Mouse (Mus musculus) gastrocnemius, adult 2 months (tissue): ENCODE measurements around the gene Vps4b. TPM values are rescaled to one million over a fixed set of nuclear protein-coding genes. Genes with fewer than 3 reads are reported as not detected.

Experiments
- DNase-seq: peaks from one replicate; pipeline ENCODE4 v3.0.0; 2022
- H3K27ac ChIP-seq: fragments of 200-600 bp; 2 replicates; pipeline ENCODE4 v1.8.1; 2022; ENCODE audit warnings: mild to moderate bottlenecking
- H3K4me3 ChIP-seq: fragments of 200-600 bp; 2 replicates; pipeline ENCODE4 v1.8.1; 2022; ENCODE audit warnings: mild to moderate bottlenecking, moderate library complexity
- CTCF ChIP-seq: fragments of 200-600 bp; IDR thresholded peaks from 2 replicates; pipeline ENCODE4 v1.8.1; 2022; ENCODE audit warnings: antibody characterized with exemption, mild to moderate bottlenecking, moderate library complexity
- intact Hi-C: fragments of 180-260 bp; cut with DNase I; formaldehyde crosslinking; loops from one replicate; pipeline ENCODE4 v1.15.1; 2025
- total RNA-seq, 2 experiments: library from RNA; stranded (reverse); gene quantifications; 2 replicates each; pipeline ENCODE4 v1.2.3; 2021

Gene Vps4b
- total RNA-seq, 2 experiments from 2014 or later = 18.5 to 20.2 TPM

DNA sequence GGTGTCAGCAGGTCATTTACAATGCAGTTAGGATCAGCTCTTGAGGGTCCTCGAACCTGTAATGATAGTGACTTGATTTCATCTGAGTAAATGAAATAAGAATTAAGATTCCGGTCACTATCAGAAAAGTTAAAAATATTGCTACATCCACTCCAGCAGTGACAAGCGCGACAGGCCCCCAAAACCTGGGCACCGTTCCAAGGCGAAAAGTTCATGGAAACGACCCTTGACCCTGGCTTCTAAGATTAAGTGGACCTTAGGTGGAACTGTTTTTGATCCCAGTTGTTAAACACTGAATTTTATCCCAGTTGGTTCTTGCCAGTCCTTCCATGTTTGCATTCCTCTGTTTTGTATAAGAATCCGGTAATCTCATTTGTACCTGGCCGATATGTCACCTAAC lies 22.4 kb downstream of the Vps4b start:
- DNase-seq = no peak
- intact Hi-C loops = no loop called here
- no peak for TF ChIP-seq CTCF
- H3K27ac ChIP-seq = no peak overlapping the region
- no peak overlapping the region for H3K4me3 ChIP-seq

DNA sequence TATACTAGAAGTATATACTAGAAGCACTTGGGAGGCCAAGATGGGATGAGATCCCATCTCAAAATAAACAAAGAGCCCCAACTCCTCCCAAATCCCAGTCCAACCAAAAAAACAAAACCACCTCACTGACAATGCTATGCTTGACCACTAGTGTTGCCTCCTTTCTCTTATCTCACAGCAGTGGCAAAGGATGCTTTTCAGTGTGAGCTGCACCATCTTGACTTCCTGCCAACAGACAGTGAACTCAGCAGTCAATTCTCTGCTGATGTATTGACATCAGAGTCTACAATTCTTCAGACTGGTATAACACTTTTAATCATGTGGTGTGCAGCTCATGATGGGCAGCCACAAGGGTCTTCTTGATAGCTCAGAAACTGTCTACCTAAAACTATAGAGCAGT lies 27.8 kb downstream of the Vps4b start:
- H3K4me3 ChIP-seq = no peak overlapping the region
- no peak for TF ChIP-seq CTCF
- H3K27ac ChIP-seq = no peak overlapping the region
- DNase-seq = no peak
- intact Hi-C loops = no loop called here

DNA sequence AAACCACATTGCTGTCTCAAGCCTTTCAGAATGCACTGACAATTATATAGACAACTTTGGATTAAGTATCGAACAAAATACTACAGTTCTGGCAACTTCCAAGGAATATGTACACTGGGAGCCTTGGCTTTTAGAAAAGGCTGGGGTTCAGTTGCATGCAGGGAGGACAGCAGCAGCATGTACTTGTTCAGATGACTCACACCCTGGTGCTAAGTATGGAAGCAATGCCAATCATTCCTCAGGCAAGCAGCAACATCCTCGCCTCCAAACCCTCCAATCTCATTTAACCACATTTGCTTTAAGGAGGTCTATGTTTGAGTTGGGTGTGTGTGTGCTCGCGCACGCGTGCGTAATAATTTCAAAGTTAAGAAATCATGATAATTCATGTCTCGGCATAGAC lies 30.8 kb downstream of the Vps4b start:
- H3K4me3 ChIP-seq = no peak overlapping the region
- no peak for DNase-seq
- intact Hi-C loops = no loop called here
- no peak overlapping the region for H3K27ac ChIP-seq
- TF ChIP-seq CTCF = no peak

DNA sequence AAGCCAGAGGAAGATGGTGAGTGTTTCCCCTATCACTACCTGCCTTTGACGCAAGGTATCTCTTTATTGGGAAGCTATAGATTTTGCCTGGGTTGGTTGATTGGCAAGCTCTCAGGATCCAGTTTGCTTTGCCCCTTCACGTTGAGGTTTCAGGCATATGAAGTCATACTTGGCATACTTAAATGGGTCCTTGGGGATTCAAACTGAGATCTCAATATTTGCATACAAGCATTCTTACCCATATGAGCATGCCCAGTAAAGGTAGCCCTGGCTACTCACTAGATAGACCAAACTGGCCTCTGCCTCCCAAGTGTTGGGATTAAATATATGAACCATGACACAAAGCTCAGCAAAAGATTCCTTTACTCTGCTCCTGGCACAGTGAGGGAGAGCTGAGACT lies 31.7 kb downstream of the Vps4b start:
- H3K4me3 ChIP-seq = no peak overlapping the region
- intact Hi-C loops = no loop called here
- TF ChIP-seq CTCF = no peak
- no peak overlapping the region for H3K27ac ChIP-seq
- no peak for DNase-seq

DNA sequence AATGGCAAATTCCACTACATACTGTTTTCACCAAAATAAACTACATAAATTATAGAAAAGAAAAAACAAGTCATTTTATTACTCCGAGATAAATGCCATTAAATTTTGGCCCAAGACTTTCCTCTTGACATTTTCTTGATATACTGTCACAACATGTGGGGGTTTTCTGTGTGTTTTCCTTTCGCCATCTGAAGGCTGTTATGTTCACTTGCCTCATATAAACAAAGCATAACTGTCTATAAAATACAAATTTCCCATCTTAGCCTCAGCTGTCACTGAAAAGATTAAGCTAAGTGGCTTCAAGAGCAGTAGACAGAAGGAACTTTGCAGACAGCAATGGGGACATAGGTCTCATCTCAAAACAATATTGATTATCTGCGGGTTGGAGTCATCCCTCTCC lies 32.2 kb downstream of the Vps4b start:
- intact Hi-C loops = no loop called here
- no peak for TF ChIP-seq CTCF
- DNase-seq = no peak
- Histone ChIP-seq H3K27ac (no peak overlapping the region), H3K4me3 (no peak overlapping the region)

DNA sequence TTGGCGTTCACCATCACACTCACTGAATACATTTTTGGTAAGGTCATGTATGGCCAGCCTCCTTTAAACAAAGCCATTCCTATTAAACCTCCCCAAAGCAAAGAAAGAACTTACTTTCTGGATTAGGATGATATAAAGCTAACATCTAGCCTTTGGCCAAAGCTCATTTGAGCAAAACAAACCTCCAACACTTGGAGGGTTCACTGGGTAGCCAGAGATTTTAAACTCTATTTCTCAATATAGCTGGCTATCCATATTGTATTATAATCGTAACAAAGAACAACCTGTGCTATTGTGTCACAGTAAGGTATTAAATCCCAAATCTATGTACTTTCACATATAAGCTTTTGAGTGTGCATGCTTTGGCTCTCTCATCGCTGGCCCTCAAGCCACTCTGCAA lies 35.8 kb downstream of the Vps4b start:
- no peak for TF ChIP-seq CTCF
- intact Hi-C loops = loop anchor here (1.0 kb wide), 1 partner anchor 36 kb away; the partner anchor contains the start of gene Vps4b
- no peak overlapping the region for H3K27ac ChIP-seq
- no peak for DNase-seq
- H3K4me3 ChIP-seq = no peak overlapping the region

DNA sequence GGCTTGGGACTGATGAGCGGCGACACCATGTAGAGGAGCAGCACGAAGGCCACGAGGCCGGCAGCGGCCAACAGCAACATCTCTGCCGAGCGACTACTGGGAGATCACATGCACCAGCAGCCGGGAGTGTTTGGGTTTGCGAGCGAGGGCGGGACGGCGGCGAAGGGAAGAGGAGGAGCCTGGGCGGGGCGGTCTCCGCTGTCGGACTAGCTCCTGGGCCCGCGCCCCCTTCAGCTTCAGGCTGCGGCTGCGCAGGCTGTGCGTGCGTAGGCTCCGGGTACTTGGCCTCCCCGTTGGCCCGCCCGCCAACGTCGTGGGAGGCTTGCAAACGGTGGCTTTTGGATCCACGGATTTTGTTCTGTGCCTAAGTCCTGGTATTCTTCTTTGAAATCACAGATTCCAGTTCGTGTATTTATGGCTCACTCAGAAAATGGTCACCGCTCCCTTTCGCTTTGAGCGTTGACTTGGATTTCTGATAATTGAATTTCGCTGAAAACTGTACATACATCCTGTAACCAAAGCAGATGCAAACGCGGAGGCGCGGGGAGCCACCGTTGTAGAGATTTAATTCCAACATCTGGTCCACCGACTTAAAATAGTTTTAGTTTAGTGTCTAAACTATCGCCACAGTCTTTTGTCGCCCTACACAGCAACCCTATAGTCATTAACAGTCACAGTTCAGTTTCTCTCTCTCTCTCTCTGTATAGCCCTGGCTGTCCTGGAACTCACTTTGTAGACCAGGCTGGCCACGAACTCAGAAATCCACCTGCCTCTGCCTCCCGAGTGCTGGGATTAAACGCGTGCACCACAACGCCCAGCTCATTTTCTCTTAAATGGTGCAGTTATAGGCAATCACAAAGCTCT lies 36.7 kb downstream of the Vps4b start, which contains the start of gene Kdsr:
Kdsr (minus strand) TSS at position 156 of the 864 bp plus-strand sequence.
- intact Hi-C loops = loop anchor here (1.0 kb wide), 1 partner anchor 36 kb away; the partner anchor contains the start of gene Vps4b

DNA sequence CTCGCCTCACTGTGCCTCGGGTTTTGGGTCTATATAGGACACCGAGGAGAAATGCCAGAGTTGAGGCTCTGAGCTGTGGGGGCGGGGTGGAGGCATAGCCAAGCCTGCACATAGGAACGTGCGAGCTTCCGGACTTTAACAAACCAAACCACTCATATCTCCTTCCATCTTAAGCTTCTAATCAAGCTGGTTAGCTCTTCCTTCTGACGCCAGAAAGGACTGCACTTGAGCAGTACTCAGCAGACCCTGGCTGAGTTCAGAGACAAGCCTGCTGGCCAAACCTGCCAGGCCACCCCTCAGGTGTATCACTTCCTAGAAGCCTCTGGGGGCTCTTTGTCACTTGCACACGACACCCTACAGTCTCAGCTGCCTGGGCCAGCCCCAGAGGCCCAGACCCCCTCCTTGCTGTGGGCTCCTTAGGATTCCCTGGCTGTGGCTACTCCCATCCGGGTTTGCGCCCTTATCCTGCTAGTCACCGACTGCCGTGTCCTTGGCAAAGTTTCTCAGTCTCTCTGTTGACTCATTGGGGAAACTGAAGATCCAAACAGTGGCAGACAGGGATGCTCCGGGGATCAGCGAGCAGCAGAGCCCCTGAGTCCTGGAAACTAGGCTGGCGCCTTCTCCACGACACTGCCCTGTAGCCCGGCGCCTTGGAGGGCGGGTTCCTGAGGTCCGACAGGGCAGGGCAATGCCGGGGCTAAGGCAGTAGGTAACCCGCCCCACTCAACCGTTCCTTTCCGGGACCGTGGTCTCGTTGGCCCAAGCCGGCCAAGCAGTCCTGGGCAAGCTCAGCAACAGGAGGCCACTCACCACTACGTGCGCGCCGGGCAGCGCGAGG lies 37.6 kb downstream of the Vps4b start:
- intact Hi-C loops = no loop called here
- no peak for TF ChIP-seq CTCF
- Histone ChIP-seq H3K4me3 (peak overlapping the region; percentile 91), H3K27ac (peak overlapping the region; percentile 96)
- DNase-seq = peak; percentile 27

More for the DNA sequence above, 36.7 kb downstream of the Vps4b start, which contains the start of gene Kdsr:
- peak; percentile 99 for DNase-seq
- Histone ChIP-seq H3K4me3 (peak within 1 kb of the TSS; percentile 91), H3K27ac (peak within 1 kb of the TSS; percentile 96)
- no peak for TF ChIP-seq CTCF

DNA sequence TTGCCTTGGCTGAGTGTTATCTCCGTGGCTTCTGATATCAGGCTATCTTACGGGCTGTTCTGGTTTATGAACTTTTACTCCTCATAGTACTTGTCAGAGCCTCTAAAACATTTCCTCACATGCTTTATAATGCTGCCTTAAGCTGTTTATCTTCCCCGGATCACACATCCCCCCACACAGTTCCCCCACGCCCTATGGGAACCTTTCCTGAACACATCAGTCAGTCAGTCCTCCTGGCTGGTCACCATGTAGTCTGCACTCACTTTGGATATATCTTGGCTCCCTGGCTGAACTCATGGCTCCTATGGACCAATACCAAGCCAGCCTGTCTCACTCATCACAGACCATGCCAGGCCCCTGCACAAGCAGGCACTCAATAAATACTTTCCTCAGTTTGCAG lies 39.9 kb downstream of the Vps4b start:
- DNase-seq = no peak
- intact Hi-C loops = no loop called here

DNA sequence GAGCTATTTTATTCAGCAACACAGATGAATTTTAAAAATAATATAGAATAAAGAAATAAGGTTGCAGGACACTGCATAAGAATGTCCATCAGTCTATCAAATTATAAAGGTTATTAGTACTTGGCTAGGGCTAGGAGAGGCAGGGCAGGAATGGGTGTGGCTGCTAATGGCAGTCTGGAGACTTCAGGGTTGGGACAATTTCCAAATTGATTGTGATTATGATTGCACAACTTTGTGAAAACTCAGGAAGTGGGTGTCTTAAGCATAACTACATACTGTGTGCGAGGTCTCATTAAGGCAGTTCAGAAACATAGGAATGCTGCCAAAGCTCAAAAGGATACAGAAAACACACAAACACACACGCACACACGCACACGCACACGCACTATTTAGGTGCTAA lies 44.5 kb downstream of the Vps4b start:
- DNase-seq = no peak
- TF ChIP-seq CTCF = no peak
- Histone ChIP-seq H3K27ac (no peak overlapping the region), H3K4me3 (no peak overlapping the region)
- intact Hi-C loops = no loop called here

More for the DNA sequence above, 39.9 kb downstream of the Vps4b start:
- Histone ChIP-seq H3K27ac (no peak overlapping the region), H3K4me3 (no peak overlapping the region)
- TF ChIP-seq CTCF = no peak

DNA sequence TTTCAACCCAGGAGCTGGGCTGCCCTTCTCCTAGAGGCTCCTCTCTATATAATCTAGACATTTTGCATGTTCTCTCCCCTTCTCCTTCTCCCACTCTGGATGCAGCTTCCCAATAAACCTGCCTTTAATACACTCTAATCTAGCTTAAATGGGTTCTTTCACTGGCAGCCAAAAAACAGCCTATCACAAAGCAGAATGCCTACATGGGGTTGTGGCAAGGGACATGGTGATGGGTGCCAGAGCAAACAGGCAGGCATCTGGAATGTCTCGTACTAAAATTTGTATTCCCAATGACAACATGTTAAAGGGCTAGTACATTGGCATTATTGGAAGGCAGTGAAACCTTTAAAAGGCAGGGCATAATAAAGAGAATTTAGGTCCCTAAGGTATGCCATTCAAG lies 45.9 kb downstream of the Vps4b start:
- Histone ChIP-seq H3K4me3 (no peak overlapping the region), H3K27ac (no peak overlapping the region)
- intact Hi-C loops = no loop called here
- no peak for DNase-seq
- no peak for TF ChIP-seq CTCF

DNA sequence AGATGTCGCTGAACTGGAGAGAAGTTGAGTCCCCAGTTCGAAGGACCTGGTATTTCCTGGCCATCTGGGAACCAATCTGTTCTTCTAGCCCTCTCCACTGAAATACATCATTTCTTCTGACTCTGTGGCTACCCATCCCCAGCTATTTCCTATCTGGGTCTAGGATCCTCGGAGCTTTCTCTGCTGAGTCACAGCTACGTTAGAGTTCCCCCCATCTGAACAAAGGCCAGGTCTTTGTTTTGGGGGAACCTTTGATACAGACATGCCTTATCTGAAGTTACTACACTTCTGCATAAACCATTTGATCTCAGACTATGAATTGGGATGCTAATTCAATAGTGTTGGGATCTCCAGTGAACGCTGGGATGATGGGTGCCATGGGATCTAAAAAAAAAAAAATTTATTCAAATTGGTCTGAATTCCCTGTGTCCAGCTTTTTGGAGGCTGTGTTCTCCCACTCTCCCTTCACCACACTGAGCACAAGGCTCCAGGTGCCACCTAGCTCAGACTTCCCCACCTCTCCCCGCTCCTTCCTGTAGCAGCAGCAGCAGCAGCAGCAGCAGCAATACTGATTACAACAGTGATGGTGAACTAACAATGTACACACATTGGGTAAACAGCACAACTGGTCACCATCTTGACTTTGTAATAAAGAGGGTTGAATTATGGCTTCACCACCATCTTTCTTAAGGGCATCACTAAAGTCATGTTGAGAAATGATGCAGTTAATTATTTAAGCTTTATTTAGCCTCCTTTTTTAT lies 47.8 kb downstream of the Vps4b start:
- intact Hi-C loops = no loop called here
- no peak for TF ChIP-seq CTCF
- no peak for DNase-seq
- no peak overlapping the region for H3K4me3 ChIP-seq
- H3K27ac ChIP-seq = no peak overlapping the region
